Mouse (Mus musculus): Measurements from ENCODE around the gene Larp4. TPM values are rescaled to one million over a fixed set of nuclear protein-coding genes. Genes with fewer than 3 reads are reported as not detected.

Larp4 gene
- total RNA-seq, 2 experiments from 2014 or later, result 22.2 to 40.7 TPM

DNA sequence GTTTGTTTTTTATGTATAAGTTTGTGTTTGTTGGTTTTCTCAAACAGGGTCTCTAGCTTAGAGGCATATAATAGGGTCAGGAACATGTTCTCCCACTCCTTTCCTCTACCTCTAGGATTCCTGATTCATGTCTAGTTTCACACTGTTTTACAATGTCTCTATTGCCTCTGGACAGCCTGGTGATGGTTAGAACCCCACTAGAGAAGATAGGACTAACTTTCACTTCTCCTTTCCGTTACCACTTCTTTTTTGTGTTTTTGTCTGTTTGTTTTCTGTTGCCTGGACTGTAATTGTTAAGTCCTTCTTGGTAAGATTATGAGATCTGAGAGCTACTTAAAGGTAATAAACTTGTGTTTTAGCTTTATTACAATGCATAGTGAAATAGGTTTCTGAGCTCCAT lies 29.5 kb downstream of the Larp4 start:
- no peak for ATAC-seq (replicated peaks; ENCODE audit: low FRiP score, poor library complexity, severe bottlenecking)

- ATAC-seq (replicated peaks; ENCODE audit: low FRiP score, poor library complexity, severe bottlenecking), result no peak
Observed at GRCm38 (mm10) chr15:100004677-100005273, 34.9 kb downstream of the Larp4 start.

- ATAC-seq (replicated peaks; ENCODE audit: low FRiP score, poor library complexity, severe bottlenecking), result no peak
Observed at GRCm38 (mm10) chr15:100006180-100006579, 36.3 kb downstream of the Larp4 start.

- ATAC-seq (replicated peaks; ENCODE audit: low FRiP score, poor library complexity, severe bottlenecking), result no peak
Observed at GRCm38 (mm10) chr15:100018280-100018899, 48.5 kb downstream of the Larp4 start.

- ATAC-seq (replicated peaks; ENCODE audit: low FRiP score, poor library complexity, severe bottlenecking), result no peak
Observed at GRCm38 (mm10) chr15:100021175-100021574, 51.3 kb downstream of the Larp4 start.

- no peak for ATAC-seq (replicated peaks; ENCODE audit: low FRiP score, poor library complexity, severe bottlenecking)
Observed at GRCm38 (mm10) chr15:100022923-100023322, 53.1 kb downstream of the Larp4 start.

- no peak for ATAC-seq (replicated peaks; ENCODE audit: low FRiP score, poor library complexity, severe bottlenecking)
Observed at GRCm38 (mm10) chr15:100025076-100025834, 55.4 kb downstream of the Larp4 start.

DNA sequence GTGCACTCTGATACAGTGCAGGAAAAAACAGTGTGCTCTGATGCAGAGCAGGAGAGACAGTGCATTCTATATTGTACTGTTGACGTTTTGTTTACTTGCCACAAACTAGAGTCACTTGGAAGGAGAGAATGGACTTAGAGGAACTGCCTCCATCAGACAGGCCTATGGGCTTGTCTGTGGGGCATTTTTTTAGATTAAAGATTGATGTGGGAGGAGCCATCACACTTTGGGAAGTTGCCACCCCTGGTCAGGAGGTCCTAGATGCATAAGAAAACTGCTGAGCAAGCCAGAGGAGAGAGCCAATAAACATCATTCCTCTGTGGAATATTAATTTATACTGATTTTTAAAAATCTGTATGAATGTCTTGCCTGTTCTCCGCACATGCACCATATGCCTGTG lies 58.3 kb downstream of the Larp4 start:
- ATAC-seq (replicated peaks; ENCODE audit: low FRiP score, poor library complexity, severe bottlenecking), result no peak

DNA sequence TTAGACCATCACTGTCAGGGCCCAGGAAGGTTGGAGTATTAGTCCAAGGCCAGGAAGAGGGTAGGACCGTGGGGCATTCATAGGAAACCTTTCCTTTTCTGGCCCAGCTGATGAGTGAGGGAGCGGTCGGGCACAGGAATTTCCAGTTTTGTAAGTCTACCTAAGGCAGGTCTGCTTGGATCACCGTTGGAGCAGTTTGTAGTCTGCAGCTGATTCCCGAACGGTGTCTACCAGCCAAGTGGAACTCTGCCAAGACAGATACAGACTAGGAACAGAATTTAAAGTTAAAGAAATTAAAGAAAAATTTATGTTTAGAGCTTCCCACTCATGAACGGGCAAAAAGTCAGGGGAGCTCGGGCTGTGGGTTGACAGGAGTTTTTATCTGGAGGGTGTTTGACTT lies 59.6 kb downstream of the Larp4 start:
- no peak for ATAC-seq (replicated peaks; ENCODE audit: low FRiP score, poor library complexity, severe bottlenecking)

- ATAC-seq (replicated peaks; ENCODE audit: low FRiP score, poor library complexity, severe bottlenecking), result no peak
Observed at GRCm38 (mm10) chr15:100029900-100030299, 60.0 kb downstream of the Larp4 start.

DNA sequence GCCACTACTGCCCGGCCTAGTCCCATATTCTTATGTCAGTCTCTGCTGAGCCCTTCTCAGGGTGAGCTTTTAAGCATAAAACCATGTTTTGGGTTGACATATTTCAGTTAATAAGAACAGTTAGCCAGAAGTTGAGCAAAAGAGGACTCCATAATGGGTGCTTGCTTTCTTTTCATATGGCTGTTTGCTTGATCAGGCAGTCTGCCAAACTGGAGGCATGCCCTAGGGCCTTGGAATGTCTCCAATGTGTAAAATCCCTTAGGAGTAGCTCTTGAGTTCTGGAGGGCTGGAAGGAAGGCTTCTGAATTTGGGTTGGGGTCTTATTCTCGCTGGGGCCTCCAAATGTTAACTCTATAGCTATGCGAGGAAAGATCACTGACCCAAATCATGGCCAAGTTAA lies 62.7 kb downstream of the Larp4 start:
- no peak for ATAC-seq (replicated peaks; ENCODE audit: low FRiP score, poor library complexity, severe bottlenecking)

- ATAC-seq (replicated peaks; ENCODE audit: low FRiP score, poor library complexity, severe bottlenecking), result peak; percentile 90
Observed at GRCm38 (mm10) chr15:100038470-100038971, 68.7 kb downstream of the Larp4 start, which contains the start of gene Dip2b. Dip2b (plus strand) TSS chr15:100038664.

DNA sequence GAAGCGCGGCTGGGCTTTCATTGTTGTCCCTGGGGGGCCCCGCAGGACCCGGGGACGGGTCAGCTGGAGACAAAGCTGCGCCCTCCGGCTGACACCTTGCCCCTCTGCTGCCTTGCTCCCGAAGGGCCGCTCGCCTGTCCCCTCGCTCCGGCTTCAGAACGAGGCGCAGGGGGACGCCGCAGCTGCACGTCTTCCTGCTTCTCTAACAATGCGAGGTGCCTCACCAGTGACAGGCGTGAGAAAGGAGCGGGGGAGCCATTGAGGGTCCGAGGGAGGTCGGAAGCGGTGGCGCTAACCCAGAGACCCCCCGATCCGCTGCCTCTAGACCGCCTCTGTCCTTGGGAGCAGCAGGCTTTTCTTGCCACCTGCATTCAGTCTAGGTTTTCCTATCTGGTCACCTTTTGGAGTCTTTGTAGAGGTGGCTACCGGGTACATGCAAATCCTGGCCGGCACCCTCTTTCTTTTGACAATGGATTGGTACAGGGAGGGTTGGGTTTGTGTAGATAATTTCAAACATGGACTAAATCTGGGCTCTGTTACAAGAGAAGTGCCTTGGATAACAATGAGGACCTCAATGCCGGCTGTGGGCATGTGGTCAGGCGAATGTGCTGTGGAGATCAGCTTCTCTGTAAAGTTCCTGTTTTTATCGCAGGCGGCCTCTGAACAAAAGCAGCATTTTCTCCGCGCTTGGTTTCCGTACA lies 69.3 kb downstream of the Larp4 start:
- ATAC-seq (replicated peaks; ENCODE audit: low FRiP score, poor library complexity, severe bottlenecking), result 0 out of 2 replicates have a peak, but pooled peaks have one; percentile 3

- no peak for ATAC-seq (replicated peaks; ENCODE audit: low FRiP score, poor library complexity, severe bottlenecking)
Observed at GRCm38 (mm10) chr15:100040541-100041266, 70.8 kb downstream of the Larp4 start.

- no peak for ATAC-seq (replicated peaks; ENCODE audit: low FRiP score, poor library complexity, severe bottlenecking)
Observed at GRCm38 (mm10) chr15:100041267-100042047, 71.6 kb downstream of the Larp4 start.

- no peak for ATAC-seq (replicated peaks; ENCODE audit: low FRiP score, poor library complexity, severe bottlenecking)
Observed at GRCm38 (mm10) chr15:100042048-100042400, 72.2 kb downstream of the Larp4 start.

GRCm38 (mm10) chr15:100045576-100045975 lies 75.7 kb downstream of the Larp4 start:
- ATAC-seq (replicated peaks; ENCODE audit: low FRiP score, poor library complexity, severe bottlenecking), result no peak

GRCm38 (mm10) chr15:100049496-100050087 lies 79.7 kb downstream of the Larp4 start:
- ATAC-seq (replicated peaks; ENCODE audit: low FRiP score, poor library complexity, severe bottlenecking), result no peak
